Mouse (Mus musculus) NIH3T3 (cell line): ENCODE results near the gene Tcf12.
A peak's percentile ranks its signal among the peaks of the same experiment; 100 is the strongest.

Experiments used
- DNase-seq: peaks from one replicate; pipeline ENCODE4 v3.0.0-alpha.2; 2012; ENCODE audit warnings: low read depth

Gene Tcf12

GRCm38 (mm10) chr9:71915871-71916661, 195.6 kb downstream of the Tcf12 start:
- peak; percentile 74 for DNase-seq

GRCm38 (mm10) chr9:71906522-71906921, 205.1 kb downstream of the Tcf12 start:
- no peak for DNase-seq

GRCm38 (mm10) chr9:71898852-71899251, 212.8 kb downstream of the Tcf12 start:
- DNase-seq = peak; percentile 52

GRCm38 (mm10) chr9:71897399-71897798, 214.3 kb downstream of the Tcf12 start:
- DNase-seq = peak; percentile 15

GRCm38 (mm10) chr9:71895931-71896724, 215.5 kb downstream of the Tcf12 start:
- peak; percentile 78 for DNase-seq

- peak; percentile 67 for DNase-seq
Observed at GRCm38 (mm10) chr9:71895291-71895690, 216.4 kb downstream of the Tcf12 start.

GRCm38 (mm10) chr9:71894943-71895286, 216.8 kb downstream of the Tcf12 start:
- no peak for DNase-seq

GRCm38 (mm10) chr9:71894246-71894942, 217.3 kb downstream of the Tcf12 start:
- no peak for DNase-seq

GRCm38 (mm10) chr9:71888450-71888849, 223.2 kb downstream of the Tcf12 start:
- DNase-seq = peak; percentile 88

GRCm38 (mm10) chr9:71880629-71881028, 231.0 kb downstream of the Tcf12 start:
- DNase-seq = no peak

- no peak for DNase-seq
Observed at GRCm38 (mm10) chr9:71879972-71880371, 231.7 kb downstream of the Tcf12 start.

- DNase-seq = no peak
Observed at GRCm38 (mm10) chr9:71879415-71879814, 232.3 kb downstream of the Tcf12 start.

- no peak for DNase-seq
Observed at GRCm38 (mm10) chr9:71877867-71878266, 233.8 kb downstream of the Tcf12 start.

- peak; percentile 55 for DNase-seq
Observed at GRCm38 (mm10) chr9:71874761-71875160, 236.9 kb downstream of the Tcf12 start.

- DNase-seq = no peak
Observed at GRCm38 (mm10) chr9:71874035-71874572, 237.6 kb downstream of the Tcf12 start.

GRCm38 (mm10) chr9:71863338-71863737, 248.3 kb downstream of the Tcf12 start:
- no peak for DNase-seq

GRCm38 (mm10) chr9:71861629-71862028, 250.0 kb downstream of the Tcf12 start:
- DNase-seq = no peak

- no peak for DNase-seq
Observed at GRCm38 (mm10) chr9:71857926-71858325, 253.7 kb downstream of the Tcf12 start.

- DNase-seq = no peak
Observed at GRCm38 (mm10) chr9:71853904-71854303, 257.8 kb downstream of the Tcf12 start.

- DNase-seq = no peak
Observed at GRCm38 (mm10) chr9:71850283-71850682, 261.4 kb downstream of the Tcf12 start.

GRCm38 (mm10) chr9:71848392-71848791, 263.3 kb downstream of the Tcf12 start:
- no peak for DNase-seq

- no peak for DNase-seq
Observed at GRCm38 (mm10) chr9:71847921-71848320, 263.8 kb downstream of the Tcf12 start.
